Mouse (Mus musculus): ENCODE results near the gene A230050P20Rik. TPM values are rescaled to one million over a fixed set of nuclear protein-coding genes. Genes with fewer than 3 reads are reported as not detected.
A peak's percentile ranks its signal among the peaks of the same experiment; 100 is the strongest.
"Not testable (repeated sequence)": the region's sequence is repeated elsewhere in the genome, so short reads cannot be mapped to it uniquely, and the experiment has no call there.

The A230050P20Rik gene
- 11.1 and 14.1 TPM in 2 replicates for polyA plus RNA-seq (2014; fragmentation: Nextera tagmentation; extraction: Ambion mirVana)

- Histone ChIP-seq H3K9ac (ENCODE audit: low read length) (peak within 1 kb of the TSS; percentile 42), H3K4me3 (ENCODE audit: low read depth, low read length) (peak within 1 kb of the TSS; percentile 44), H3K27me3 (replicated peaks; ENCODE audit: control insufficient read depth, insufficient read depth, low read length) (peaks cover 35% of the 10 kb centered on the region), H3K9me3 (ENCODE audit: control insufficient read depth, low read length) (no peaks in the 10 kb centered on the region), H3K36me3 (ENCODE audit: control insufficient read depth, insufficient read depth, low read length) (no peaks in the 10 kb centered on the region; the same call in 1 of the 2 replicates), H3K4me1 (replicated peaks; ENCODE audit: control insufficient read depth, insufficient read depth, low read length) (no peaks in the 10 kb centered on the region), H3K27ac (ENCODE audit: low read depth) (no peak within 1 kb of the TSS), H3K4me2 (ENCODE audit: low read length) (peak within 1 kb of the TSS; percentile 64)
- WGBS, result 8% methylated on average over 47 of the region's 53 CpGs
- peak; percentile 63 for ATAC-seq (replicated peaks; ENCODE audit: low FRiP score, low TSS enrichment, low read depth)
- DNase-seq (ENCODE audit: low spot score), result peak; percentile 69
These were observed at the start of gene A230050P20Rik for GRCm38 (mm10) chr9:20868448-20869001. Gene A230050P20Rik, plus strand, starts transcription at chr9:20868642.

GRCm38 (mm10) chr9:20820001-20820400 is 48.4 kb upstream of the A230050P20Rik start:
- H3K36me3 ChIP-seq (ENCODE audit: control insufficient read depth, insufficient read depth, low read length), result no peaks in the 10 kb centered on the region
- H3K4me1 ChIP-seq (replicated peaks; ENCODE audit: control insufficient read depth, insufficient read depth, low read length), result peaks cover under 1% of the 10 kb centered on the region; the same call in 1 of the 2 replicates
- H3K9ac ChIP-seq (ENCODE audit: low read length), result no peak overlapping the region
- ATAC-seq (replicated peaks; ENCODE audit: low FRiP score, low TSS enrichment, low read depth) (no peak), DNase-seq (ENCODE audit: low spot score) (no peak)
- no peak overlapping the region for H3K4me3 ChIP-seq (ENCODE audit: low read depth, low read length)
- H3K27me3 ChIP-seq (replicated peaks; ENCODE audit: control insufficient read depth, insufficient read depth, low read length), result peaks cover 3% of the 10 kb centered on the region; the same call in 1 of the 2 replicates
- WGBS, result 78% methylated on average over 5 of the region's 5 CpGs
- H3K4me2 ChIP-seq (ENCODE audit: low read length), result no peak overlapping the region
- H3K27ac ChIP-seq (ENCODE audit: low read depth), result no peak overlapping the region
- H3K9me3 ChIP-seq (ENCODE audit: control insufficient read depth, low read length), result no peaks in the 10 kb centered on the region

- no peaks in the 10 kb centered on the region for H3K36me3 ChIP-seq (ENCODE audit: control insufficient read depth, insufficient read depth, low read length)
- ATAC-seq (replicated peaks; ENCODE audit: low FRiP score, low TSS enrichment, low read depth) (no peak), DNase-seq (ENCODE audit: low spot score) (no peak)
- 82% methylated on average over 3 of the region's 3 CpGs for WGBS
- no peaks in the 10 kb centered on the region for H3K27me3 ChIP-seq (replicated peaks; ENCODE audit: control insufficient read depth, insufficient read depth, low read length)
- no peaks in the 10 kb centered on the region for H3K9me3 ChIP-seq (ENCODE audit: control insufficient read depth, low read length)
- H3K4me3 ChIP-seq (ENCODE audit: low read depth, low read length), result no peak overlapping the region
- H3K27ac ChIP-seq (ENCODE audit: low read depth), result no peak overlapping the region
- no peaks in the 10 kb centered on the region for H3K4me1 ChIP-seq (replicated peaks; ENCODE audit: control insufficient read depth, insufficient read depth, low read length)
- H3K9ac ChIP-seq (ENCODE audit: low read length), result no peak overlapping the region
- H3K4me2 ChIP-seq (ENCODE audit: low read length), result no peak overlapping the region
These were observed 45.6 kb upstream of the A230050P20Rik start for GRCm38 (mm10) chr9:20822821-20823220.

GRCm38 (mm10) chr9:20825781-20826180 is 42.7 kb upstream of the A230050P20Rik start:
- Histone ChIP-seq H3K27ac (ENCODE audit: low read depth) (no peak overlapping the region), H3K9me3 (ENCODE audit: control insufficient read depth, low read length) (no peaks in the 10 kb centered on the region), H3K36me3 (ENCODE audit: control insufficient read depth, insufficient read depth, low read length) (no peaks in the 10 kb centered on the region), H3K9ac (ENCODE audit: low read length) (no peak overlapping the region), H3K4me2 (ENCODE audit: low read length) (no peak overlapping the region), H3K4me3 (ENCODE audit: low read depth, low read length) (no peak overlapping the region), H3K4me1 (replicated peaks; ENCODE audit: control insufficient read depth, insufficient read depth, low read length) (0 out of 2 replicates have a peak, but pooled peaks cover 2% of the 10 kb centered on the region), H3K27me3 (replicated peaks; ENCODE audit: control insufficient read depth, insufficient read depth, low read length) (no peaks in the 10 kb centered on the region)
- ATAC-seq (replicated peaks; ENCODE audit: low FRiP score, low TSS enrichment, low read depth) (no peak), DNase-seq (ENCODE audit: low spot score) (no peak)
- WGBS, result 37% methylated on average over 5 of the region's 5 CpGs

- no peak overlapping the region for H3K4me2 ChIP-seq (ENCODE audit: low read length)
- 0 out of 2 replicates have a peak, but pooled peaks cover 3% of the 10 kb centered on the region for H3K4me1 ChIP-seq (replicated peaks; ENCODE audit: control insufficient read depth, insufficient read depth, low read length)
- H3K4me3 ChIP-seq (ENCODE audit: low read depth, low read length), result no peak overlapping the region
- no peak overlapping the region for H3K9ac ChIP-seq (ENCODE audit: low read length)
- DNase-seq (ENCODE audit: low spot score), result no peak
- H3K27me3 ChIP-seq (replicated peaks; ENCODE audit: control insufficient read depth, insufficient read depth, low read length), result no peaks in the 10 kb centered on the region
- no peaks in the 10 kb centered on the region for H3K36me3 ChIP-seq (ENCODE audit: control insufficient read depth, insufficient read depth, low read length)
- H3K27ac ChIP-seq (ENCODE audit: low read depth), result no peak overlapping the region
- H3K9me3 ChIP-seq (ENCODE audit: control insufficient read depth, low read length), result no peaks in the 10 kb centered on the region
- ATAC-seq (replicated peaks; ENCODE audit: low FRiP score, low TSS enrichment, low read depth), result no peak
- WGBS, result 96% methylated on average over 1 of the region's 1 CpGs
These were observed 40.3 kb upstream of the A230050P20Rik start for GRCm38 (mm10) chr9:20828127-20828526.

GRCm38 (mm10) chr9:20830901-20831643 is 37.4 kb upstream of the A230050P20Rik start:
- Histone ChIP-seq H3K27ac (ENCODE audit: low read depth) (no peak overlapping the region), H3K4me1 (replicated peaks; ENCODE audit: control insufficient read depth, insufficient read depth, low read length) (0 out of 2 replicates have a peak, but pooled peaks cover 3% of the 10 kb centered on the region), H3K4me2 (ENCODE audit: low read length) (no peak overlapping the region), H3K36me3 (ENCODE audit: control insufficient read depth, insufficient read depth, low read length) (no peaks in the 10 kb centered on the region), H3K27me3 (replicated peaks; ENCODE audit: control insufficient read depth, insufficient read depth, low read length) (no peaks in the 10 kb centered on the region), H3K9ac (ENCODE audit: low read length) (no peak overlapping the region), H3K4me3 (ENCODE audit: low read depth, low read length) (no peak overlapping the region), H3K9me3 (ENCODE audit: control insufficient read depth, low read length) (no peaks in the 10 kb centered on the region)
- DNase-seq (ENCODE audit: low spot score), result peak; percentile 98
- peak; percentile 85 for ATAC-seq (replicated peaks; ENCODE audit: low FRiP score, low TSS enrichment, low read depth)
- 15% methylated on average over 19 of the region's 19 CpGs for WGBS

- Histone ChIP-seq H3K4me3 (ENCODE audit: low read depth, low read length) (no peak overlapping the region), H3K9ac (ENCODE audit: low read length) (no peak overlapping the region), H3K9me3 (ENCODE audit: control insufficient read depth, low read length) (no peaks in the 10 kb centered on the region), H3K27me3 (replicated peaks; ENCODE audit: control insufficient read depth, insufficient read depth, low read length) (no peaks in the 10 kb centered on the region), H3K4me1 (replicated peaks; ENCODE audit: control insufficient read depth, insufficient read depth, low read length) (0 out of 2 replicates have a peak, but pooled peaks cover 3% of the 10 kb centered on the region), H3K27ac (ENCODE audit: low read depth) (no peak overlapping the region), H3K36me3 (ENCODE audit: control insufficient read depth, insufficient read depth, low read length) (no peaks in the 10 kb centered on the region), H3K4me2 (ENCODE audit: low read length) (no peak overlapping the region)
- 83% methylated on average over 1 of the region's 1 CpGs for WGBS
- ATAC-seq (replicated peaks; ENCODE audit: low FRiP score, low TSS enrichment, low read depth), result no peak
- DNase-seq (ENCODE audit: low spot score), result no peak
These were observed 33.6 kb upstream of the A230050P20Rik start for GRCm38 (mm10) chr9:20834881-20835280.

- not testable (repeated sequence) for H3K4me2 ChIP-seq (ENCODE audit: low read length); H3K9ac ChIP-seq (ENCODE audit: low read length); H3K9me3 ChIP-seq (ENCODE audit: control insufficient read depth, low read length); H3K27me3 ChIP-seq (replicated peaks; ENCODE audit: control insufficient read depth, insufficient read depth, low read length); H3K36me3 ChIP-seq (ENCODE audit: control insufficient read depth, insufficient read depth, low read length); DNase-seq (ENCODE audit: low spot score); H3K27ac ChIP-seq (ENCODE audit: low read depth); H3K4me3 ChIP-seq (ENCODE audit: low read depth, low read length); H3K4me1 ChIP-seq (replicated peaks; ENCODE audit: control insufficient read depth, insufficient read depth, low read length); ATAC-seq (replicated peaks; ENCODE audit: low FRiP score, low TSS enrichment, low read depth)
- 85% methylated on average over 11 of the region's 11 CpGs for WGBS
These were observed 32.9 kb upstream of the A230050P20Rik start for GRCm38 (mm10) chr9:20835431-20835954.

All from intestine, embryonic 14.5 days (tissue).